Mouse (Mus musculus) heart, embryonic 12.5 days (tissue): ENCODE results near the gene Trim7. TPM values are rescaled to one million over a fixed set of nuclear protein-coding genes. Genes with fewer than 3 reads are reported as not detected.
"Not testable (repeated sequence)": the region's sequence is repeated elsewhere in the genome, so short reads cannot be mapped to it uniquely, and the experiment has no call there.

Experiments used
- ATAC-seq: fragments of 200-750 bp; cut with Nextera tagmentation; 2 replicates; pipeline ENCODE4 v1.8.0; 2017; ENCODE audit warnings: moderate TSS enrichment, moderate library complexity; ENCODE audit not compliant: insufficient number of reproducible peaks, low FRiP score
- H3K27ac ChIP-seq: fragments of 300-500 bp; sonication (generic); 2 replicates; pipeline ENCODE4 v1.5.1; 2016; ENCODE audit warnings: mild to moderate bottlenecking, moderate library complexity; ENCODE audit not compliant: poor library complexity, severe bottlenecking
- H3K27me3 ChIP-seq: fragments of 300-500 bp; sonication (generic); replicated peaks from 2 replicates; pipeline ENCODE4 v1.6.1; 2016; ENCODE audit warnings: mild to moderate bottlenecking, moderate library complexity
- H3K36me3 ChIP-seq: fragments of 300-500 bp; sonication (generic); 2 replicates; pipeline ENCODE4 v1.6.1; 2016; ENCODE audit warnings: mild to moderate bottlenecking, moderate library complexity
- H3K4me1 ChIP-seq: fragments of 300-500 bp; sonication (generic); replicated peaks from 2 replicates; pipeline ENCODE4 v1.6.1; 2016; ENCODE audit warnings: mild to moderate bottlenecking
- H3K4me2 ChIP-seq: fragments of 300-500 bp; sonication (generic); 2 replicates; pipeline ENCODE4 v1.6.1; 2016; ENCODE audit warnings: mild to moderate bottlenecking, moderate library complexity
- H3K4me3 ChIP-seq: fragments of 300-500 bp; sonication (generic); 2 replicates; pipeline ENCODE4 v1.5.1; 2016; ENCODE audit warnings: mild to moderate bottlenecking
- H3K9ac ChIP-seq: fragments of 300-500 bp; sonication (generic); 2 replicates; pipeline ENCODE4 v1.6.1; 2016; ENCODE audit warnings: mild to moderate bottlenecking, moderate library complexity
- H3K9me3 ChIP-seq: fragments of 300-500 bp; sonication (generic); replicated peaks from 2 replicates; pipeline ENCODE4 v1.6.1; 2016; ENCODE audit warnings: mild to moderate bottlenecking, moderate library complexity
- WGBS: fragments of 180-500 bp; shearing (Covaris S2); methylation state at CpG from one replicate; pipeline ENCODE4 v1.1.7; 2016; 5-methylcytosine and 5-hydroxymethylcytosine counted together
- polyA plus RNA-seq: library from polyadenylated mRNA; unstranded; fragments of >200 nt; fragmentation: Nextera tagmentation; extraction: Ambion mirVana; gene quantifications from 2 replicates; pipeline ENCODE4 v1.2.1, GENCODE M21; 2016

The Trim7 gene
- polyA plus RNA-seq, 1 experiment from 2014 or later: 0.52 TPM

- H3K27ac ChIP-seq: no peak overlapping the region
- no peaks in the 10 kb centered on the region for H3K9me3 ChIP-seq
- no peak overlapping the region for H3K4me2 ChIP-seq
- peaks cover 10% of the 10 kb centered on the region for H3K4me1 ChIP-seq
- H3K9ac ChIP-seq: no peak overlapping the region
- no peak for ATAC-seq
- no peaks in the 10 kb centered on the region for H3K36me3 ChIP-seq
- no peak overlapping the region for H3K4me3 ChIP-seq
- H3K27me3 ChIP-seq: peaks cover 23% of the 10 kb centered on the region
Measured at GRCm38 (mm10) chr11:48840805-48841204, 14.9 kb downstream of the Trim7 start.

GRCm38 (mm10) chr11:48841213-48841612 lies 15.3 kb downstream of the Trim7 start:
- Histone ChIP-seq H3K4me2 (no peak overlapping the region), H3K4me1 (peaks cover 10% of the 10 kb centered on the region), H3K9ac (no peak overlapping the region), H3K9me3 (no peaks in the 10 kb centered on the region), H3K27ac (no peak overlapping the region), H3K27me3 (peaks cover 23% of the 10 kb centered on the region), H3K36me3 (no peaks in the 10 kb centered on the region), H3K4me3 (no peak overlapping the region)
- no peak for ATAC-seq
- WGBS: 75% methylated on average over 5 of the region's 5 CpGs

- Histone ChIP-seq H3K4me2 (no peak overlapping the region), H3K27ac (no peak overlapping the region), H3K9me3 (no peaks in the 10 kb centered on the region), H3K36me3 (no peaks in the 10 kb centered on the region), H3K27me3 (peaks cover 23% of the 10 kb centered on the region), H3K4me3 (no peak overlapping the region), H3K9ac (no peak overlapping the region), H3K4me1 (peaks cover 6% of the 10 kb centered on the region)
- ATAC-seq: no peak
- WGBS: 79% methylated on average over 4 of the region's 4 CpGs
Measured at GRCm38 (mm10) chr11:48842378-48842792, 16.4 kb downstream of the Trim7 start.

- Histone ChIP-seq H3K27ac (no peak overlapping the region), H3K36me3 (no peaks in the 10 kb centered on the region), H3K4me1 (peaks cover 6% of the 10 kb centered on the region), H3K9ac (no peak overlapping the region), H3K27me3 (peaks cover 26% of the 10 kb centered on the region), H3K4me2 (no peak overlapping the region), H3K4me3 (no peak overlapping the region), H3K9me3 (no peaks in the 10 kb centered on the region)
- no peak for ATAC-seq
- 77% methylated on average over 11 of the region's 11 CpGs for WGBS
Measured at GRCm38 (mm10) chr11:48843202-48843601, 17.3 kb downstream of the Trim7 start.

GRCm38 (mm10) chr11:48844309-48844708 lies 18.4 kb downstream of the Trim7 start:
- Histone ChIP-seq H3K4me3 (no peak overlapping the region), H3K4me1 (no peaks in the 10 kb centered on the region), H3K9ac (no peak overlapping the region), H3K36me3 (no peaks in the 10 kb centered on the region), H3K9me3 (no peaks in the 10 kb centered on the region), H3K4me2 (no peak overlapping the region), H3K27me3 (peaks cover 33% of the 10 kb centered on the region), H3K27ac (no peak overlapping the region)
- no peak for ATAC-seq
- 65% methylated on average over 6 of the region's 6 CpGs for whole genome bisulfite sequencing

- Histone ChIP-seq H3K9ac (no peak overlapping the region), H3K27me3 (peaks cover 25% of the 10 kb centered on the region), H3K27ac (no peak overlapping the region), H3K4me1 (no peaks in the 10 kb centered on the region), H3K36me3 (no peaks in the 10 kb centered on the region), H3K4me3 (no peak overlapping the region), H3K4me2 (peak overlapping the region; percentile 17; the same call in 1 of the 2 replicates), H3K9me3 (no peaks in the 10 kb centered on the region)
- ATAC-seq: no peak
- WGBS: 31% methylated on average over 13 of the region's 13 CpGs
Measured at GRCm38 (mm10) chr11:48845244-48845815, 19.4 kb downstream of the Trim7 start.

GRCm38 (mm10) chr11:48846362-48846761 lies 20.4 kb downstream of the Trim7 start:
- whole genome bisulfite sequencing: 81% methylated on average over 2 of the region's 2 CpGs
- not testable (repeated sequence) for H3K9me3 ChIP-seq, H3K4me1 ChIP-seq, ATAC-seq, H3K27ac ChIP-seq, H3K36me3 ChIP-seq, H3K4me3 ChIP-seq, H3K9ac ChIP-seq, H3K4me2 ChIP-seq
- peaks cover 23% of the 10 kb centered on the region for H3K27me3 ChIP-seq

DNA sequence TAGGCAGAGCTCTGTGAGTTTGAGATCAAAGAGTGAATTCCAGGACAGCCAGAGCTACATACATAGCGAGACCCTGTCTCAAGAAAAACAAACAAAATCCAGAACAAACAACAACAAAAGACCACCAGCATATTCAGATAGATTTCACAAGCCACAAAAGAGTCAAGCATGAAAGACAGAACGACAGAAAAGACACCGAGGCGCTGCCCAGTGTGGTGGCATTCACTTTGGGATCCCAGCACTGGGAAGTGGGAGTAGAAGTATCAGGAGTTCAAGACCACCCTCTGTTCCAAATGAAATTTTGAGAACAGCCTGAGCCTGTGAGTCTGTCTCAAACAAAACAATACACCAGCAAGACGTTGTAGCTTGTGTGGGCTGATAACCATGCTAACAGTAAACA lies 20.9 kb downstream of the Trim7 start:
- Histone ChIP-seq H3K4me1 (no peaks in the 10 kb centered on the region), H3K9me3 (no peaks in the 10 kb centered on the region), H3K36me3 (no peaks in the 10 kb centered on the region), H3K9ac (no peak overlapping the region), H3K27ac (no peak overlapping the region), H3K4me2 (no peak overlapping the region), H3K4me3 (no peak overlapping the region), H3K27me3 (peaks cover 23% of the 10 kb centered on the region)
- ATAC-seq: no peak
- 59% methylated on average over 5 of the region's 5 CpGs for WGBS

DNA sequence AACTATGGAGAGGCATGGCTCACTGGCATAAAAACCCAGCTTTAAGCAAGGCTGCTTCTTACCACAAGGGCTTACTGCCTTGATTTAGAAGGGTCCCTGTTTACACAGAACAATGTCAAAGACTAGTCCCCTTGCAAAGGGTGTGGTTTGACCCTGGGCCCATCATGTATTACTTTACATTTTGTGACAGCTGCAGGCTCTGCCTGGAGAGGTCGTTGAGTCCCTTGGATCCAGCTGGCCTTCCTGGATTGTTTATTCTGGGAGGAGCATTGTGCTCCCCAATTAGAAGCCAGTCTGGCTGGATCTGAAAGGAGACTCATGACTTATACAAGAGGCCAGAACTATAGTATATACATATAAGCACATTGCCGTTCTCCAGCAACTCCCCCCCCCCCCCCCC lies 24.3 kb downstream of the Trim7 start:
- no peak for ATAC-seq
- H3K4me2 ChIP-seq: peak overlapping the region; percentile 50; the same call in 1 of the 2 replicates

GRCm38 (mm10) chr11:48851270-48851995 lies 25.5 kb downstream of the Trim7 start:
- WGBS: 77% methylated on average over 4 of the region's 4 CpGs
- H3K36me3 ChIP-seq: no peaks in the 10 kb centered on the region
- no peak overlapping the region for H3K4me3 ChIP-seq
- peaks cover 21% of the 10 kb centered on the region for H3K4me1 ChIP-seq
- H3K4me2 ChIP-seq: no peak overlapping the region
- no peak for ATAC-seq
- peaks cover 11% of the 10 kb centered on the region for H3K27me3 ChIP-seq
- no peak overlapping the region for H3K27ac ChIP-seq
- H3K9ac ChIP-seq: no peak overlapping the region
- H3K9me3 ChIP-seq: no peaks in the 10 kb centered on the region

More for the DNA sequence above, 24.3 kb downstream of the Trim7 start:
- no peak overlapping the region for H3K4me3 ChIP-seq
- H3K27ac ChIP-seq: no peak overlapping the region
- H3K9ac ChIP-seq: no peak overlapping the region
- H3K27me3 ChIP-seq: peaks cover 14% of the 10 kb centered on the region
- no peaks in the 10 kb centered on the region for H3K9me3 ChIP-seq
- H3K4me1 ChIP-seq: peaks cover 21% of the 10 kb centered on the region
- WGBS: 63% methylated on average over 2 of the region's 2 CpGs
- no peaks in the 10 kb centered on the region for H3K36me3 ChIP-seq

DNA sequence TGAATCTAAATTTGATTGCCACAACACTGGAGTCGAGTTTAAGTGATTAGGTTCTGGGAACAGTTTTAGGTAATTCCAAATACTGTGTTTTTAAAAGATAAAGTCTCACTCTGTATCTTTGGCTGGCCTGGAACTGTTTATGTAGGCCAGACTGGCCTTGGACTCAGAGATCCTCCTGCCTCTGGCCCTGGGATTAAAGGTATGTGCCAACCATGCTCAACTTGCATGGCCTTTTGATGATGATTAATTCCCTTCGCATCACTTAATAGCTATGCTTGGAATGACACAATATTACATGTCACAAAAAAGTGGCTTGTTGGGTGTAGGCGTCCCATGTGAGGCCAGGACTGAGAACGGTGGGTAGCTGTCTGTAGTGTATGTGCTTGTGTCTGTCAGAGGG lies 26.2 kb downstream of the Trim7 start:
- peak overlapping the region; percentile 63 for H3K4me3 ChIP-seq
- no peak overlapping the region for H3K27ac ChIP-seq
- no peaks in the 10 kb centered on the region for H3K9me3 ChIP-seq
- peaks cover 11% of the 10 kb centered on the region for H3K27me3 ChIP-seq
- no peak overlapping the region for H3K9ac ChIP-seq
- H3K4me1 ChIP-seq: peaks cover 21% of the 10 kb centered on the region
- 70% methylated on average over 4 of the region's 4 CpGs for WGBS
- no peak for ATAC-seq
- no peaks in the 10 kb centered on the region for H3K36me3 ChIP-seq
- peak overlapping the region; percentile 89 for H3K4me2 ChIP-seq
